Mouse (Mus musculus) liver, adult (tissue): ENCODE data around the gene Akna.

Experiments used
- GATA4 ChIP-seq: IDR thresholded peaks from 2 replicates; pipeline ENCODE4 v1.6.1; 2014; ENCODE audit warnings: mild to moderate bottlenecking, low read length; ENCODE audit not compliant: insufficient replicate concordance

The Akna gene

GRCm38 (mm10) chr4:63398854-63399609 is 4.1 kb downstream of the Akna start:
- no peak for TF ChIP-seq GATA4

GRCm38 (mm10) chr4:63397981-63398537 is 5.1 kb downstream of the Akna start:
- no peak for TF ChIP-seq GATA4

- no peak for TF ChIP-seq GATA4
Measured at GRCm38 (mm10) chr4:63391322-63391721, 11.8 kb downstream of the Akna start.

GRCm38 (mm10) chr4:63389887-63390528 is 13.1 kb downstream of the Akna start:
- TF ChIP-seq GATA4: no peak

- no peak for TF ChIP-seq GATA4
Measured at GRCm38 (mm10) chr4:63389121-63389886, 13.8 kb downstream of the Akna start.

- no peak for TF ChIP-seq GATA4
Measured at GRCm38 (mm10) chr4:63388029-63388428, 15.1 kb downstream of the Akna start.

- TF ChIP-seq GATA4: no peak
Measured at GRCm38 (mm10) chr4:63385784-63386183, 17.4 kb downstream of the Akna start.

- no peak for TF ChIP-seq GATA4
Measured at GRCm38 (mm10) chr4:63385253-63385652, 17.9 kb downstream of the Akna start.

GRCm38 (mm10) chr4:63384262-63384661 is 18.9 kb downstream of the Akna start:
- TF ChIP-seq GATA4: no peak

- no peak for TF ChIP-seq GATA4
Measured at GRCm38 (mm10) chr4:63383474-63383873, 19.7 kb downstream of the Akna start.

- TF ChIP-seq GATA4: no peak
Measured at GRCm38 (mm10) chr4:63382676-63383369, 20.3 kb downstream of the Akna start.

- TF ChIP-seq GATA4: no peak
Measured at GRCm38 (mm10) chr4:63377483-63377882, 25.7 kb downstream of the Akna start.

GRCm38 (mm10) chr4:63375367-63375766 is 27.8 kb downstream of the Akna start:
- TF ChIP-seq GATA4: no peak

- TF ChIP-seq GATA4: no peak
Measured at GRCm38 (mm10) chr4:63374331-63374730, 28.8 kb downstream of the Akna start.

GRCm38 (mm10) chr4:63373404-63373803 is 29.8 kb downstream of the Akna start:
- TF ChIP-seq GATA4: no peak

- TF ChIP-seq GATA4: no peak
Measured at GRCm38 (mm10) chr4:63371890-63372289, 31.3 kb downstream of the Akna start.

- TF ChIP-seq GATA4: no peak
Measured at GRCm38 (mm10) chr4:63370897-63371296, 32.3 kb downstream of the Akna start.
